Mouse (Mus musculus) heart, postnatal 10 days (tissue): Measurements from ENCODE around the gene Npm1. TPM values are rescaled to one million over a fixed set of nuclear protein-coding genes. Genes with fewer than 3 reads are reported as not detected.

Experiments
- DNase-seq, 2 experiments: peaks; one replicate each; pipeline ENCODE4 v3.0.0; 2021
- intact Hi-C: fragments of 180-260 bp; cut with DNase I; formaldehyde crosslinking; loops from one replicate; pipeline ENCODE4 v1.15.1; 2025
- total RNA-seq, 2 experiments: library from RNA; stranded (reverse); gene quantifications; 2 replicates each; pipeline ENCODE4 v1.2.3; 2021

Npm1 gene
- total RNA-seq, 2 experiments from 2014 or later: 202 to 225 TPM

DNA sequence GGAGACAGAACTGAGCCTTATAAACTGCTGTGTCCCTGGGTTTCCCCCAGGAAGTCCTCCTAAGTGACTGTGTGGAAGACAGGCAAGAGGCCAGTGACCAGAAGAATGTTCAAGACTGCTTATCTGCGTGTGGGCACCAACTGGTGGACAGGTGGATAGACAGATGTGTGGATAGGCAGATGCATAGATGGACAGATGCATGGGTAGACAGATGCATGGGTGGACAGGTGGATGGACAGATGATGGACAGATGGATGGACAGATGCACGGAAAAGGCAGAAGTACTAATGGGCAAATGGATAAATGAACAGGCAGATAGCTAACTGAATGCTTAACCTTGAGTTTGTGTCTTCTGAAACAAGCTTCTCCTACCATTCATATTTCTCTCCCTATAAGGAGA is 52.9 kb downstream of the Npm1 start:
- intact Hi-C loops: no loop called here
- DNase-seq: no peak

DNA sequence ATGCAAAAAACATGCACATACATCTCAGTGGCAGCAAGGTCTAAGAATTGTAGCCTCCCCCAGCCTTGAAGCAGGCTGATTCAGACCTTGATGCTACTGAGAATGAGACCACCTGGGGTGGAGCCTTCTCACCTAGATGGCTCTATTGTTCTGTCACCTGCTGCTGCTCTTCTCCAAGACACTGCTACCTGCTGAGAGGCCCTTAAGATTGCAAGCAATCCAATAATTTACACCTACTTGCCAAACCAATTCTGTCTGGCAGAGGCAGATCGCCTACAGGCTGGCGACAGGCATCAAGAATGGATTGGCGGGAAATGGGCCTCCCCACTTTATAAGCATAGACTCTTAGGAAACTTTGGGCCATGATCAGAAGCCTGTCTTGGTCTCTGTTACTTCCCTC is 55.5 kb downstream of the Npm1 start:
- intact Hi-C loops: no loop called here
- no peak for DNase-seq

DNA sequence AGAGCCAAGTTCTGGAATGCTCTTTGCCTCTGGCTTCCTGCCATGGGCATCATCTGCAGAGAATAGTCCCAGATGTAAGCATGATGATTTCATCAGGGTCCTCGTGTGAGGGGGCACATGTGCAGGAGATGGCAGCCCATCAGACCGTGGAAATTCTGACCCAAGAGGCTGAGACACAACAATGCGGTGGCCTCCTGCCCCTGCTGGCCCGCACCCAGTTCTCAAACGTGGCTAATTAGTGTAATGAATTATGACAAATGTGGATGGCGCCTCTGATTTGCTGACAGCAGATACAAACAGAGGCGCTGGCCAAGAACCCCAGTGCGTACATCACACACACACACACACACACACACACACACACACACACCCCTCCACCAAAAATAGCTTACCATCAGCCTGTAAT is 58.1 kb downstream of the Npm1 start:
- intact Hi-C loops: no loop called here
- DNase-seq: no peak

GRCm38 (mm10) chr11:33103291-33103943 is 59.6 kb downstream of the Npm1 start:
- intact Hi-C loops: no loop called here
- DNase-seq: no peak

Other genes with a start within 250 kb of the Npm1 start
- 1 to 10 TPM; 6.1 to 7.3 TPM for gene Fgf18, start 15.8 kb downstream of the Npm1 start, total RNA-seq
- not detected for gene Tlx3, start 40.4 kb upstream of the Npm1 start, total RNA-seq
- gene Gm12117, start 113.5 kb upstream of the Npm1 start, total RNA-seq: not detected